Mouse (Mus musculus): ENCODE data around the gene Adam19. TPM values are rescaled to one million over a fixed set of nuclear protein-coding genes. Genes with fewer than 3 reads are reported as not detected.

The Adam19 gene
- 43.8 and 71.1 TPM in 2 replicates for total RNA-seq (2012; rRNA removed)

DNA sequence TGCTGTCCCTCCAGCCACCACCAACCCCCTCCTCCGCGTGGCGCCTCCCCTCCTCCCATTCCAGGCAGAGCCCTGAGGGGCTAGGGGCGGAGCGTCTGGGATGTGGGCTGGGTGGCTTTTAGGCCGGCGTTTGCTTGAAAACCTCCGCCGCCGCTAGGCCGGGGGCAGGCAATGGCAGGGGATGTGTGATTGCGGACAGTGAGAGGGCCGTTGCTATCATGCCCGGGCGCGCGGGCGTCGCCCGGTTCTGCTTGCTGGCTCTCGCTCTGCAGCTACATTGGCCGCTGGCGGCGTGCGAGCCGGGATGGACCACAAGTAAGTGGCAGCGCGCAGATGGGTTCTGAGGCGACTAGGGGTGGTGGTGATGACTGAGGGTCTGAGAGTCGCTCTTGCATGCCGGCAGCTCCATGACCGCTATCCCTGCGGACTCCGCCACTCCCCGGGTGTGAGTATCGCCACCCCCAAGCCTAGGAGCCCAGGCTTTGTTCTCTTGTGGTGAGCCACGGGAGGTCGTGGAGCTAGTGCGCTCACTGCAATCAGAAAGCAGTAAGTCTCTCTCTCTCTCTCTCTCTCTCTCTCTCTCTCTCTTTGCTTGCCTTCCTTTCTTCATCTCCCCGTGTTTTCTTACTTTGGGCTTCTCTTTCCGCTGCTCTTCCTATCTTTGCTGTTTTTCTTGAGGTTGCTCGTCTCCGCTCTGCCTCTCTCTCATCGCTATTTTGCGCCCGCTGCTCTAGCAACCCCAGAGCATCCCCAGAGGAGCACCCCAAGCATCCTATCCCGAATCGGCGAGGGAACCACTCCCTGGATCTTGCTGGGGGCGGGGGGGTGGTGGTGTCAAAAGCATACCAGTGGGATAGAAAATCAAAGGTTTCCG is at the start of gene Adam19:
Gene Adam19, plus strand, starts transcription at position 97 of the 874 bp plus-strand sequence.
- H3K36me3 ChIP-seq (ENCODE audit: control insufficient read depth, insufficient read depth, low read length, poor library complexity, severe bottlenecking): peaks cover 2% of the 10 kb centered on the region; the same call in 1 of the 2 replicates
- H3K4me1 ChIP-seq (ENCODE audit: control insufficient read depth in 2 of 2, insufficient read depth in 2 of 2, low read length in 2 of 2, poor library complexity in 1 of 2): peaks cover 6 to 17% of the 10 kb centered on the region in 2 experiments
- in situ Hi-C loops (cut with MboI; ENCODE audit: low sequenced_read_pairs in 2 of 2, unreplicated experiment in 2 of 2): no loop called here
- peak within 1 kb of the TSS; percentile 80 for H3K9ac ChIP-seq (ENCODE audit: insufficient read depth, low read depth, low read length, poor library complexity, severe bottlenecking)
- peak within 1 kb of the TSS; percentile 76 to 90 for H3K4me3 ChIP-seq (ENCODE audit: insufficient read depth in 1 of 2, low read depth in 1 of 2, low read length in 2 of 2, poor library complexity in 1 of 2, severe bottlenecking in 1 of 2)
- peak within 1 kb of the TSS; percentile 36 for H3K27ac ChIP-seq (ENCODE audit: insufficient read depth, low read depth, low read length, poor library complexity, severe bottlenecking)
- TF ChIP-seq MAFK (IDR thresholded peaks at IDR 0.05; ENCODE audit: insufficient read depth, low read depth, low read length) (no peak), HCFC1 (IDR thresholded peaks at IDR 0.05; ENCODE audit: borderline replicate concordance, insufficient read depth, low read length) (no peak), CHD2 (IDR thresholded peaks at IDR 0.05; ENCODE audit: low read depth, low read length) (no peak), ZNF384 (IDR thresholded peaks at IDR 0.05; ENCODE audit: low read depth, low read length) (no peak), ZC3H11A (IDR thresholded peaks at IDR 0.05; ENCODE audit: borderline replicate concordance, low read depth, low read length) (no peak)
- DNase-seq (ENCODE audit: low read depth, low spot score): peak; percentile 93
- H3K9me3 ChIP-seq (ENCODE audit: control insufficient read depth, insufficient read depth, low read depth, low read length): no peaks in the 10 kb centered on the region

DNA sequence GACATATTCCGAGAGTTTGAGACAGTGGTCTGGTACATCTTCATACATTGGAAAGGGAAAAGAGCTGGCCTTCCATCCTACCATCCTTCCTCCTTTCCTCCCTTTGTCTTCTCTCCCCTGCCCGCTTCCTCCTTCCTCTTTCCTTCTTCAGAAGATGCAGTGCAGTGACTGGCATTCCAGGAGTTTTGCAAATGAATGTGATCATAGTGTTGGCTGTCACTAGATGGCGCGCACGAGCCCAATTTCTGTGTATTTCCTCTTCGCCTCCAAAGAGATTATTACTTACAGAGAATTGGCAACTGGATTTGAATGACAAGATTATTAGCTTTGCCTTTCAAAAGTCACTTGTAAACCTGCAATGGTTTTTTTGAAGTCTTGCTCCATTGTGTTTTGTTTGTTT is 39.7 kb upstream of the Adam19 start:
- H3K4me1 ChIP-seq (ENCODE audit: control insufficient read depth in 2 of 2, insufficient read depth in 2 of 2, low read length in 2 of 2, poor library complexity in 1 of 2): peaks cover 0 to 3% of the 10 kb centered on the region in 2 experiments; a peak in 2 of 4 replicates
- peaks cover 4% of the 10 kb centered on the region; the same call in 1 of the 2 replicates for H3K9me3 ChIP-seq (ENCODE audit: control insufficient read depth, insufficient read depth, low read depth, low read length)
- no peak overlapping the region for H3K9ac ChIP-seq (ENCODE audit: insufficient read depth, low read depth, low read length, poor library complexity, severe bottlenecking)
- no peaks in the 10 kb centered on the region for H3K36me3 ChIP-seq (ENCODE audit: control insufficient read depth, insufficient read depth, low read length, poor library complexity, severe bottlenecking)
- DNase-seq (ENCODE audit: low read depth, low spot score): no peak
- no peak overlapping the region for H3K4me3 ChIP-seq (ENCODE audit: insufficient read depth in 1 of 2, low read depth in 1 of 2, low read length in 2 of 2, poor library complexity in 1 of 2, severe bottlenecking in 1 of 2)
- H3K27ac ChIP-seq (ENCODE audit: insufficient read depth, low read depth, low read length, poor library complexity, severe bottlenecking): no peak overlapping the region
- in situ Hi-C loops (cut with MboI; ENCODE audit: low sequenced_read_pairs in 2 of 2, unreplicated experiment in 2 of 2): no loop called here
- TF ChIP-seq ZNF384 (IDR thresholded peaks at IDR 0.05; ENCODE audit: low read depth, low read length) (no peak), HCFC1 (IDR thresholded peaks at IDR 0.05; ENCODE audit: borderline replicate concordance, insufficient read depth, low read length) (no peak), MAFK (IDR thresholded peaks at IDR 0.05; ENCODE audit: insufficient read depth, low read depth, low read length) (no peak), CHD2 (IDR thresholded peaks at IDR 0.05; ENCODE audit: low read depth, low read length) (no peak), ZC3H11A (IDR thresholded peaks at IDR 0.05; ENCODE audit: borderline replicate concordance, low read depth, low read length) (no peak; the same call in 1 of the 2 replicates)

DNA sequence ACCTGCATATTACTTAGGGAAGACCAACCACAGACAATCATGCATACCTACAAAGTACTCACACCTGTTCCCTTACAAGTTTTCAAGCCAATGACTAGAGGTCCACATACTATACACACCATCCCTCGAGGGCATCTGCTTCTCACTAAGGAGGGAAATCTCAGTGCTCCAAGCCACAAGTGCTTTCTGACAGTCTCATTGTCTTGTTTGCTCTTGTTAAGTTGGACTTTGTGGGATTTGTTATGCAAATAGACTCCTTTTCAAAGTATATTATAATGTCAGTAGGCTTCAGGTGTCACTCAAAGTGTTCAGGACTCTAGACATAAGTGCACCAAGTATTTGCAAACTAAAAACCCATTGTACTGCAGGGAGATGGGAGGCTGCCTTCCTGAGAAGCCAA is 35.5 kb upstream of the Adam19 start:
- TF ChIP-seq MAFK (IDR thresholded peaks at IDR 0.05; ENCODE audit: insufficient read depth, low read depth, low read length) (no peak), CHD2 (IDR thresholded peaks at IDR 0.05; ENCODE audit: low read depth, low read length) (no peak), ZC3H11A (IDR thresholded peaks at IDR 0.05; ENCODE audit: borderline replicate concordance, low read depth, low read length) (no peak)
- H3K27ac ChIP-seq (ENCODE audit: insufficient read depth, low read depth, low read length, poor library complexity, severe bottlenecking): no peak overlapping the region
- in situ Hi-C loops (cut with MboI; ENCODE audit: low sequenced_read_pairs in 2 of 2, unreplicated experiment in 2 of 2): no loop called here
- no peaks in the 10 kb centered on the region for H3K9me3 ChIP-seq (ENCODE audit: control insufficient read depth, insufficient read depth, low read depth, low read length)
- H3K9ac ChIP-seq (ENCODE audit: insufficient read depth, low read depth, low read length, poor library complexity, severe bottlenecking): no peak overlapping the region
- peaks cover 0 to 3% of the 10 kb centered on the region in 2 experiments; a peak in 2 of 4 replicates for H3K4me1 ChIP-seq (ENCODE audit: control insufficient read depth in 2 of 2, insufficient read depth in 2 of 2, low read length in 2 of 2, poor library complexity in 1 of 2)
- DNase-seq (ENCODE audit: low read depth, low spot score): peak; percentile 74
- no peaks in the 10 kb centered on the region for H3K36me3 ChIP-seq (ENCODE audit: control insufficient read depth, insufficient read depth, low read length, poor library complexity, severe bottlenecking)
- no peak overlapping the region for H3K4me3 ChIP-seq (ENCODE audit: insufficient read depth in 1 of 2, low read depth in 1 of 2, low read length in 2 of 2, poor library complexity in 1 of 2, severe bottlenecking in 1 of 2)

DNA sequence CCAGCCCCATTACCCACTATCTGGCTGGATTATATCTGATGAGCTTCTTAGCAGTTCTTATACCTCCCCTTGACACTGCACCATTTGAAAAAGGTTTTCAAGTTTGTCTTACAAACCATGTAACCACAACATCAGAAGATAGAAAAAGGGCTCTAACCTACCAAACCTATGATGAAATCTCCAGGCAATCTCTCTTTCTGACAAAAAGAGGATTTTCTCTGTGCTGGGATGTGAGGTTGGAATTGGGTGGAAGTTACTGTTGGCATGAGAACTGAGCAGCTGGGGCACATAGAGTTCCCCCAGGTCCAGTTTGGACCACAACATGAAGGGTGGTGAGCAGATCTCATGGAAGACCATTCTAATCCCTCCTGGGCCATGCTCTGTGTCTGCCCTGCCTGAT is 33.9 kb upstream of the Adam19 start:
- DNase-seq (ENCODE audit: low read depth, low spot score): no peak
- in situ Hi-C loops (cut with MboI; ENCODE audit: low sequenced_read_pairs in 2 of 2, unreplicated experiment in 2 of 2): no loop called here
- Histone ChIP-seq H3K4me3 (ENCODE audit: insufficient read depth in 1 of 2, low read depth in 1 of 2, low read length in 2 of 2, poor library complexity in 1 of 2, severe bottlenecking in 1 of 2) (no peak overlapping the region), H3K9ac (ENCODE audit: insufficient read depth, low read depth, low read length, poor library complexity, severe bottlenecking) (no peak overlapping the region), H3K27ac (ENCODE audit: insufficient read depth, low read depth, low read length, poor library complexity, severe bottlenecking) (no peak overlapping the region), H3K4me1 (ENCODE audit: control insufficient read depth in 2 of 2, insufficient read depth in 2 of 2, low read length in 2 of 2, poor library complexity in 1 of 2) (peaks cover 0 to 3% of the 10 kb centered on the region in 2 experiments; a peak in 2 of 4 replicates), H3K36me3 (ENCODE audit: control insufficient read depth, insufficient read depth, low read length, poor library complexity, severe bottlenecking) (no peaks in the 10 kb centered on the region), H3K9me3 (ENCODE audit: control insufficient read depth, insufficient read depth, low read depth, low read length) (no peaks in the 10 kb centered on the region)
- TF ChIP-seq MAFK (IDR thresholded peaks at IDR 0.05; ENCODE audit: insufficient read depth, low read depth, low read length) (no peak), ZC3H11A (IDR thresholded peaks at IDR 0.05; ENCODE audit: borderline replicate concordance, low read depth, low read length) (no peak), HCFC1 (IDR thresholded peaks at IDR 0.05; ENCODE audit: borderline replicate concordance, insufficient read depth, low read length) (no peak), CHD2 (IDR thresholded peaks at IDR 0.05; ENCODE audit: low read depth, low read length) (no peak), ZNF384 (IDR thresholded peaks at IDR 0.05; ENCODE audit: low read depth, low read length) (no peak)

Data from ES-E14 (cell line).